Mouse (Mus musculus): Measurements from ENCODE around the gene Hspd1.

Gene Hspd1

GRCm38 (mm10) chr1:55042246-55042645 is 45.8 kb downstream of the Hspd1 start:
- peak; percentile 56 for DNase-seq (ENCODE audit: low read depth, low spot score)

GRCm38 (mm10) chr1:55041691-55042090 is 46.4 kb downstream of the Hspd1 start:
- no peak for DNase-seq (ENCODE audit: low read depth, low spot score)

- DNase-seq (ENCODE audit: low read depth, low spot score): peak; percentile 54
Measured at GRCm38 (mm10) chr1:55039944-55040343, 48.1 kb downstream of the Hspd1 start.

- peak; percentile 28 for DNase-seq (ENCODE audit: low read depth, low spot score)
Measured at GRCm38 (mm10) chr1:55031026-55031779, 56.8 kb downstream of the Hspd1 start.

GRCm38 (mm10) chr1:55029446-55029845 is 58.6 kb downstream of the Hspd1 start:
- no peak for DNase-seq (ENCODE audit: low read depth, low spot score)

GRCm38 (mm10) chr1:55028512-55029249 is 59.4 kb downstream of the Hspd1 start:
- peak; percentile 35 for DNase-seq (ENCODE audit: low read depth, low spot score)

- DNase-seq (ENCODE audit: low read depth, low spot score): no peak
Measured at GRCm38 (mm10) chr1:55027966-55028365, 60.1 kb downstream of the Hspd1 start.

Measured in R1 (cell line).